Mouse (Mus musculus): ENCODE data around the gene Lrrc36. TPM values are rescaled to one million over a fixed set of nuclear protein-coding genes. Genes with fewer than 3 reads are reported as not detected.

The Lrrc36 gene
- polyA plus RNA-seq, 1 experiment, result 0.25 TPM

DNA sequence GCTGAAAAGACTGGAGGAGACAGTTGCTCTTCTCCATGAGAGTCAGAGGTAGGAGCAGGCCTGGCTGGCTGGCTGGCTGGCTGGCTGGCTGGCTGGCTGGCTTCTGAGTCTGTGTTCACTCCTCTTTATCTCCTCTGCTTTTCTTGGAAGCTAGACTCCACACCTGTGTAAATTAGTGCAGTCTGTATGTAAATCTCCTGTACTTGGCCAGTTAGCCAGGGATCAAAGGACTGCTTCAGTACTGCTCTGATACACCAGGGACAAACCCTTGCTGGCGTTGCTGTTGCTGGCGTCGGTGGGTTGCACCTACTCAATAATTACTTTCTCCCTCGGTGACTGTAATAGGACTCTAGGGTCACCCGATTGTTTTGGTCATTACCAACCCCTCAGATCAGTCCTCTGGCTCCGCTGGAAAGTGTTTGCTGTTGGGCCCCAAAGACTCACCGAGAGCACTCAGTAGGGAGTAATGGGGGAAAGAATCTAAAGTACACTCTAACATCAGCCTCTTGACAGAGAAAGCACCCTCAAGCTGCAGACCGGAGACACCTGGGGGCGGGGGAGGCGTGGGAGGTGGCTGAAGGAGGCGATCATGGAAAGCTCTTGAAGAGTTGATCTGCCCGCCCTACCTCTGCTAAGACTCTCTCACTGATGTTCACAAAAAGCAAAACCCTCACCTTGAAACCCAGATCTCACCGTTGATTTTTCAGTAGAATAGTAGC, 47.9 kb downstream of the Lrrc36 start:
- 54% methylated on average over 13 of the region's 13 CpGs for WGBS
- no peak for DNase-seq (ENCODE audit: low read depth, low spot score)

DNA sequence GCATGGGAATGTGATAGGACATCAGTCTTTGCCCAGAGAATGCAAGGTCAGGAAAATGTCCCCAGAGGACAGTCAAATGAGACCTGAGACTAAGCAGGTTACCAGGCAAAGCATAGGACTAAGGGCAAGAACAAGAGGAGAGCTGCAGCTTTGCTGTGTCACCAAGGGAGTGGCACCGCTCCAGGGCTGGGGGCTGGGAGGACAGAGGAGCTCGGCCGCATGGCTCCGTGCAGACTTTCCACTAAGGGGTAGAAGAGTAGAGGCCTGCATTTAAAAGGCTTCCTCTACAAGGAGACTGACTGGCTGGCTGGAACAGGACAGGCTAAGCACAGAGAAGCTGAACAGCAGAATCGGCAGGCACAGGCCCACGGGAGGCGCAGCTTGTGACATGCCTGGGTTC, 51.2 kb downstream of the Lrrc36 start:
- WGBS, result 66% methylated on average over 7 of the region's 7 CpGs
- no peak for DNase-seq (ENCODE audit: low read depth, low spot score)

DNA sequence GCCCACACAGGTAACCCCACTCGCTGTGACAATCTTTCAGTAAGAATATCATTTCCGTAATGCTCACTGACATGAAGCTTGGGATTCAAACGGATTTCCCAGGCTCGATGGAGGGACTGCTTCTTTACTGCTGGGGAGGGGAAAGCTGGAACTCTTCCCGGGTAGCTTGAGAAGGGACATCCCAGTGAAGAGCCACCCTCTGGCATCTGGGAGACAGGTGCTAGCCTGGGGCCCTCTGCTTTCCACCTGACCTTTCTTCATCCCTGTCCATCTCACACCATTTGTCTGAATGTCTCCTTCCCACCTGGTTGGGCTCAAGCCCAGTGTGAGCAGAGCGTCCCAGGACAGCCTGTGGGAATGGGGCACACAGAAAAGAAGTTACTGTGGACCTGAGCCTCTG, 52.9 kb downstream of the Lrrc36 start:
- WGBS, result 81% methylated on average over 6 of the region's 6 CpGs
- no peak for DNase-seq (ENCODE audit: low read depth, low spot score)

- WGBS, result 73% methylated on average over 7 of the region's 7 CpGs
- no peak for DNase-seq (ENCODE audit: low read depth, low spot score)
Observed at GRCm38 (mm10) chr8:105466700-105467291, 53.4 kb downstream of the Lrrc36 start.

DNA sequence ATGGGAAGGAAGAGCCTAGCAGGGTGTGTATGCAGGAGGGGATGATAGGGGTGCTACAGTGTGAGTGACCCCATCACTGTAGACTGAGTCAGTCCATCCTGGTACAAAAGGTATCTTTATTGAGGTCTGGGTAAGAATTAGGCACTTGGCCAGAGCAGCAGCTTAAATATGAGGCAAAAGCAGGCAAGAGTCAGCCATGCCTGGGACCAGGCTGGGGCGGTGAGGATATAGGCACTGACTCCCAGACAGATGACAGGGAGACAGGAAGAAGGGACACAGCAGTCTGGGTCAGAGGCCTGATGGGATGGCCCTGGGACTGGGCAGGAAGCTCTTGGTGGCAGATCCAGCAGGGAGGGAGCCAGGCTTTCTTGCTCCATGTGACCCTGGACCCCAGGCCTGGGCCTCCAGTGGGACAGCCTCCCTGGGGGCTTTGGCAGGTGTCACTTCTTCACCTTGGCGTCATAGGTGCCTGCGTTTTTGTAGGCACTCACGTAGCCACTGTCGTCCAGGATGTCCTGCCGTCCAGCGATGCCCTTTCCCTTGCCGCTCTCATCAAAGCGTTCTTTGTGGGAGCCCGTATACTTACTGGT, 54.1 kb downstream of the Lrrc36 start:
- no peak for DNase-seq (ENCODE audit: low read depth, low spot score)
- 96% methylated on average over 10 of the region's 10 CpGs for WGBS

DNA sequence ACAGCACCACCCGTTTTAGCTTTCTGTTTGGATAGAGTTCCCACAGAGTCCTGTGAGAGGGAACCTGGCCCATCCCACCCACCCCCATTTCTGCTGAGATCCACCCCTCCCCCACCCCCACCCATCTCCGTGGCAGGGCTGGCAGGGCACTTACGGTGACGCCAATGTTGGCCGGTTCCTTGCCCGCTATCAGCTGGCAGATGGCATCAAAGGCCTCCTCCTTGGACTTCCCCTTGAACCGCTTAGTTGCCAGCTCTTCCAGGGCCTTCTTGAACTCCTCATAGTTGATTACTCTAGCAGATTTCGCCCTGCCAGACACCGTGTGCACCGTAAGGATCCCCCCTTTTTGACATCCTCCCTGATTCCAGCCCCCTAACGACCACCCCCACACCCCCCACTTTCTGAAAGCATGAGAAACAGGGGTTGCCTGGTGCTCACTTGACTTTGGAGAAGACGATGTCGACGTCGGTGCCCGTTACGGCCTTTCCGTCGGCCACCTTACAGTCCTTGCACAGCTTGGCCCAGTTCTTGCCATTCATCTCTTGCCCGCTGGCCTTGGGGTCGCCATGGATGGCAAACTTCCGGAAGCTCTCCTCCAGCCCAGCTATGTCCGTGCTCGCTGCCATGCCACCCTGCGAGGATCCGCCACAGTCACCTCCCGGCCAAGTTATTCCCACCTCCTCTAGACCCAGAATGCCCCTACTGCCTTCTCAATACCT, 54.8 kb downstream of the Lrrc36 start:
- no peak for DNase-seq (ENCODE audit: low read depth, low spot score)
- WGBS, result 90% methylated on average over 27 of the region's 27 CpGs

DNA sequence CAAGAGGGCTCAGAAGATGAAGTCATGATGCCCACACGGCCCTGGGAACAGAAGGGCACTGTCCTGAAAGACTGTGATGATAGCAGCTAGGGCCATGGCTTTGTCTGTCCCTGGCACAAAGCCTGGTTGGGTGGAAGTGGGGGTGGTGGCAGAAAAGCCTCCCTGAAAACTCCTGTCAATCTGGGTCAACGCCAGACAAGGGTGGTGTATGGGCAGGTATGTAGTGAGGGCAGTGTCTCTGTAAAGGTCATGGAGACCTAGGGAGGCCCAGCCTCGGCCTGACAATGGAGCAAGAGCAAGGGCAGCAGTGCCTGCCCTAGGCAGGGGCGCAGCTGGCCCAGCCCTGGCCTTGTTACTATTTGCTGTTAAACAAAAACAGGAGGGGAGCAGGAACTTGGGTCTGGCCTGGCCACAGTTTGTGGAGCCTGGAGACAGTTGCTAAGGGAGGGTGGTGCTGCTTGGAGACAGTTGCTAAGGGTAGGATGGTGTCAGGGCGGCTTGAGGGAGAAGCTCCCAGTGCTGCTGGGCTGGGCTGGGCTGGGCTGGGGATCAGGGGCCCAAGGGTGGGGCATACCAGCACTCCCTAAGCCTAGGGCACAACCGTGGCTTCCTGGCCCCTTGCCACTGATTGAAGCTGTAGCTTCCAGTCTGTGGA, 55.8 kb downstream of the Lrrc36 start:
- no peak for DNase-seq (ENCODE audit: low read depth, low spot score)
- whole genome bisulfite sequencing, result 13% methylated on average over 6 of the region's 6 CpGs

DNA sequence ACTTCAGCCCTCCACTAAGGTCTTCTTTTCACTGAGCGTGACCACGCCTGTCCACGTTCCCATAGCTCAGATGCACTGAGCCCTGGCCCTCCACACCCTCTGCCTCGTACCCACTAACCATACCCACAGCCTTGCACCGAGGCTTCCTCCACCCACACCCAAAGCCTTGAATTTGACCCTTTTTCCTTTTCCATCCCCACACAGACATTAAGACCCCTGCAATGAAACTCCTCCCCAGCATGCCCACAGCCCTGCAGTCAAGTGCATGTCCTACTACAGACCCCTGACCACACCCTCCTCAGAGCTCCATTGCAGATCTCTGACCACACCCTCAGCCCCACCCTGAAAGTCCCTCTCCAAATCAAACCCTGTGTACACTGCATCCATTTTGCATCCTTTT, 56.4 kb downstream of the Lrrc36 start:
- no peak for DNase-seq (ENCODE audit: low read depth, low spot score)
- 32% methylated on average over 5 of the region's 5 CpGs for WGBS

DNA sequence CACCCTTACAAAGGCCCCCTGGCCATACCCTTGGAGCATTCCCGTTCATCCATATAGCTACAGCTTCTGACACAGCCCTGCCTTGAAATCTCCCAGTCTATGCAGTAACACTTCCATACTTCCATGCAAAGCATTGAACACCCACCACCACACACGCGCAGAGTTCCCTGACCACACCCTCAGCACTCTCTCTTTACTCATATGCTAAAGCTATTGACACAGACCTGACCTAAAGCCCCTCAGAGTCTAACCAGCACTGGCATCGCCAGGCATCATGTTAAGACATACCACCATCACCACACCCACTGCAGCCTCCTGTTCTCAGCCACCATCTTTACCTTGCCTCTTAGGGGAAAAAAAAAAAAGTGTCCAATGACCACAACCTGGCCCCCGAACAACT, 56.9 kb downstream of the Lrrc36 start:
- 50% methylated on average over 5 of the region's 5 CpGs for WGBS
- DNase-seq (ENCODE audit: low read depth, low spot score), result no peak

DNA sequence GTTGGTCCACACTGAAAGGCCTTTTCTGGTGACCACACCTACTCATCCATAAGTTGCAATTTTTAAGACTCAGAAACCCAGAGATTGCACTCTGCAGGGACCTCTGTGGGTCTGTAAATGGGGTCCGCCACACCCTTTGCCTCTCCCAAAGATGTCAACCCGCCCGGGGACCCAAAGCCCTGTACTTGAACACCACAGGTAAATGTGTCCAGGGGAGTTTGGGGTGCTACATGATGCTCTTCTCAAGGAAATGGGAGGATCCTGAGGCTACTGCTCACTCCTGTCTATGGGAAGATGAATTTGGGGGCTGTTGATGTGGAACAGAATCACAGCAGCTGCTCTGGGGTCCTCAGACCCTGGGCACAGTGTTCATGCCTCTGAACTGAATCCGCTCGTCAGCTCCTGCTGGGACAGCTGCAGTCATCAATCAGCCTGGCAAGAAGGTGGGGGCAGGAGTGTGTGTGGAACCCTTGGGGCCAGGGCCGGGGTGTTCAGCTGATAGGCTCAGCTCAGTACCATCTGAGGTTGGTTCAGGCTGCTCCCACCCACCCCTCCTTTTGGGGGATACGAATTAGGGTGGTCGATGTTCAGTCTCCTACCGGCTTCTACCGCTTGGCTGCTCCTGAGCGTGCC, 57.4 kb downstream of the Lrrc36 start:
- 21% methylated on average over 11 of the region's 11 CpGs for WGBS

GRCm38 (mm10) chr8:105471314-105472015, 58.1 kb downstream of the Lrrc36 start, which contains the start of gene Tppp3:
Gene Tppp3 (minus strand): TSS chr8:105471526.
- WGBS, result 14% methylated on average over 25 of the region's 25 CpGs
- peak; percentile 91 for DNase-seq (ENCODE audit: low read depth, low spot score)

More for the DNA sequence above, 57.4 kb downstream of the Lrrc36 start:
- no peak for DNase-seq (ENCODE audit: low read depth, low spot score)

DNA sequence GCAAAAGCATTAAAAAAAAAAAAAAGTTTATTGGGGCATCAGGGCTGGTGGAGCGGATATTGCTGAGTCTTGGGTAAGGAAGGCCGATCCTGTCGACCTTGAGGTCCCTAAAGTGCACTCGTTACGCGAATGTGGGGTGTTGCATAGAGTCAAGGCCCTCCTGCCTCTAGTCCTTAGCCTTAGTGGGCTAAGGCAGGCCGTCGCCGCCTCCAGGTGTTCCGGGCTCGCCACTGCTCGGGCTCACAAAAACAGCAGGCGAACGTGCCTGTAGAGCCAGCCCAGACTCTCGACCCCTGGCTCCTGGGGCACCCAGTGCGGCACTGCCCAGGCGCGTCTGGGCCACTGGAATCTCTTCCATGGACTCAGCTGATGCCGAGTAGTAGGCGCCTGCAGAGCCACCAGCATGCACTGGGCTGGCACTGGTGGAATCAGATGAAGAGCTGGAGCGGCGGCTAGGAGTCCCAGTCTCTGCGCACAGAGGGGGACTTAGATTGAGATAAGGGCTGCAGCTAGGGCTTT, 59.1 kb downstream of the Lrrc36 start:
- WGBS, result 87% methylated on average over 23 of the region's 23 CpGs
- DNase-seq (ENCODE audit: low read depth, low spot score), result no peak

- no peak for DNase-seq (ENCODE audit: low read depth, low spot score)
- 89% methylated on average over 9 of the region's 9 CpGs for WGBS
Observed at GRCm38 (mm10) chr8:105472983-105473382, 59.6 kb downstream of the Lrrc36 start.

- 18% methylated on average over 17 of the region's 17 CpGs for WGBS
- peak; percentile 85 for DNase-seq (ENCODE audit: low read depth, low spot score)
Observed at GRCm38 (mm10) chr8:105473816-105474606, 60.6 kb downstream of the Lrrc36 start.

DNA sequence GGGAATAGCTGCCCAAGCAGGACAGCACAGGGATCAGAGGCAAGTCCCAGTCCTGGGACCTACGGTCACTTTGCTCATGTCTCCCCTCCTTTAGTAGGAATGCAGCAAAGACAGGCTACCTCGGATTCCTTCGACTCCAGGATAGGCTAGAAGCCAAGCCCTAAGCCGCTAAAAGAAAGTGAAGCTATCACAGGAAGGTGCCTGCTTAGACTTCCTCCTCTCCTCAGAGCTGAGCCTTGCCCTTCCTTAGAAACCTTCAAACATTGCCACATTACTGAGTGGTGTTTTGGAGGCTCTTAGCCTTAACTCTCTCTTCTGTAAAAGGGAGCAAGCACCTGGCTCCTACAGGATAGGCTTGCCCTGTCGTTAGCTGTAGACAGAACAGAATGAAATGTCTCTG, 61.3 kb downstream of the Lrrc36 start:
- DNase-seq (ENCODE audit: low read depth, low spot score), result no peak
- WGBS, result 6% methylated on average over 5 of the region's 5 CpGs

DNA sequence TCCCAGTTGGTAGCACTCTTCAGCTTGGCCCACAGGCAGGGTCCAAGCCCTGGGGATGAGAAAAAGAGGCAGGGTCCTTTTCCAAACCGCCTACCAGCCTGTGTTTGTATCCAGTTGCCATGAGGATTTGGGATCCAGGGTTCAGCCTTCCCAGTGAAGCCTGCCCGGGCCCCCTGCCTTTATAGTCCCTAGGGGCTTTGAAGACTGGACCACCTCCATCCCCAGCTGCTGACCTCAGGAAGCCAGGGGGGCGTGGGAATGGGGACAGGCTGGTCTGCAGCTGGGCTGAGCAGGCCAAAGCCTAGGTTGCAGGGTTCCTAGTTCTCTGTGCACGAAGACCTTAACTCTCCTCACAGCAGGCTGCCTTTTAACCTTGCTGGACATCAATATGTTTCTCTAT, 61.9 kb downstream of the Lrrc36 start:
- 79% methylated on average over 4 of the region's 4 CpGs for WGBS
- DNase-seq (ENCODE audit: low read depth, low spot score), result no peak

- 91% methylated on average over 8 of the region's 8 CpGs for WGBS
- DNase-seq (ENCODE audit: low read depth, low spot score), result no peak
Observed at GRCm38 (mm10) chr8:105475742-105476141, 62.4 kb downstream of the Lrrc36 start.

GRCm38 (mm10) chr8:105476161-105476560, 62.8 kb downstream of the Lrrc36 start:
- WGBS, result 98% methylated on average over 7 of the region's 7 CpGs
- DNase-seq (ENCODE audit: low read depth, low spot score), result no peak

Data from large intestine, adult 2 months (tissue).